Mouse (Mus musculus) embryonic facial prominence, embryonic 14.5 days (tissue): ENCODE measurements around the gene Ddx55. TPM values are rescaled to one million over a fixed set of nuclear protein-coding genes. Genes with fewer than 3 reads are reported as not detected.
"Not testable (repeated sequence)": the region's sequence is repeated elsewhere in the genome, so short reads cannot be mapped to it uniquely, and the experiment has no call there.

Experiments
- ATAC-seq: fragments of 200-750 bp; cut with Nextera tagmentation; 2 replicates; pipeline ENCODE4 v1.8.0; 2017; ENCODE audit warnings: low read depth, moderate number of reproducible peaks, moderate TSS enrichment
- DNase-seq: peaks from one replicate; pipeline ENCODE4 v3.0.0-alpha.2; 2015; ENCODE audit warnings: low spot score
- H3K27ac ChIP-seq: fragments of 300-500 bp; sonication (generic); replicated peaks from 2 replicates; pipeline ENCODE4 v1.5.1; 2014; ENCODE audit warnings: low read depth, mild to moderate bottlenecking, low read length, moderate library complexity
- H3K27me3 ChIP-seq: fragments of 300-500 bp; sonication (generic); replicated peaks from 2 replicates; pipeline ENCODE4 v1.6.1; 2014; ENCODE audit warnings: low read length; ENCODE audit not compliant: control insufficient read depth, insufficient read depth
- H3K36me3 ChIP-seq: fragments of 300-500 bp; sonication (generic); 2 replicates; pipeline ENCODE4 v1.6.1; 2014; ENCODE audit warnings: low read length, mixed read lengths; ENCODE audit not compliant: control insufficient read depth, insufficient read depth
- H3K4me1 ChIP-seq: fragments of 300-500 bp; sonication (generic); 2 replicates; pipeline ENCODE4 v1.6.1; 2014; ENCODE audit warnings: antibody characterized with exemption, low read length; ENCODE audit not compliant: control insufficient read depth, insufficient read depth
- H3K4me2 ChIP-seq: fragments of 300-500 bp; sonication (generic); 2 replicates; pipeline ENCODE4 v1.6.1; 2014; ENCODE audit warnings: low read depth, mild to moderate bottlenecking, low read length, moderate library complexity, mixed read lengths
- H3K4me3 ChIP-seq: fragments of 300-500 bp; sonication (generic); 2 replicates; pipeline ENCODE4 v1.5.1; 2014; ENCODE audit warnings: low read depth, mild to moderate bottlenecking, low read length
- H3K9ac ChIP-seq: fragments of 300-500 bp; sonication (generic); 2 replicates; pipeline ENCODE4 v1.6.1; 2014; ENCODE audit warnings: low read depth, mild to moderate bottlenecking, low read length, moderate library complexity, mixed read lengths
- H3K9me3 ChIP-seq: fragments of 300-500 bp; sonication (generic); 2 replicates; pipeline ENCODE4 v1.6.1; 2016; ENCODE audit warnings: low read length; ENCODE audit not compliant: control insufficient read depth
- WGBS: fragments of 180-500 bp; shearing (Covaris S2); extraction: QIAGEN DNeasy Blood & Tissue Kit; methylation state at CpG from one replicate; pipeline ENCODE4 v1.1.7; 2014; 5-methylcytosine and 5-hydroxymethylcytosine counted together
- polyA plus RNA-seq: library from polyadenylated mRNA; unstranded; fragments of >200 nt; fragmentation: Nextera tagmentation; extraction: Ambion mirVana; gene quantifications from 2 replicates; pipeline ENCODE4 v1.2.1, GENCODE M21; 2014

The Ddx55 gene
- polyA plus RNA-seq, 1 experiment from 2014 or later, result 8.5 TPM

GRCm38 (mm10) chr5:124540905-124541601, 11.6 kb upstream of the Ddx55 start:
- no peaks in the 10 kb centered on the region for H3K27me3 ChIP-seq
- H3K27ac ChIP-seq, result peak overlapping the region; percentile 89
- peak overlapping the region; percentile 93 for H3K9ac ChIP-seq
- peaks cover 35% of the 10 kb centered on the region for H3K36me3 ChIP-seq
- no peaks in the 10 kb centered on the region for H3K9me3 ChIP-seq
- WGBS, result under 1% methylated on average over 29 of the region's 89 CpGs
- peak overlapping the region; percentile 85 for H3K4me3 ChIP-seq
- DNase-seq, result peak; percentile 41
- H3K4me2 ChIP-seq, result peak overlapping the region; percentile 80
- H3K4me1 ChIP-seq, result peaks cover 5% of the 10 kb centered on the region; the same call in 1 of the 2 replicates
- peak; percentile 69 for ATAC-seq

GRCm38 (mm10) chr5:124541602-124541973, 11.1 kb upstream of the Ddx55 start:
- Histone ChIP-seq H3K36me3 (peaks cover 41% of the 10 kb centered on the region), H3K4me1 (peaks cover 5% of the 10 kb centered on the region; the same call in 1 of the 2 replicates), H3K27ac (peak overlapping the region; percentile 89), H3K27me3 (no peaks in the 10 kb centered on the region), H3K4me3 (peak overlapping the region; percentile 85), H3K4me2 (peak overlapping the region; percentile 80), H3K9ac (peak overlapping the region; percentile 93), H3K9me3 (no peaks in the 10 kb centered on the region)
- ATAC-seq, result no peak
- DNase-seq, result no peak
- 11% methylated on average over 8 of the region's 8 CpGs for WGBS

GRCm38 (mm10) chr5:124550737-124551136, 1.9 kb upstream of the Ddx55 start:
- not testable (repeated sequence) for H3K4me1 ChIP-seq, H3K27me3 ChIP-seq, H3K9me3 ChIP-seq, H3K4me2 ChIP-seq, H3K27ac ChIP-seq, H3K4me3 ChIP-seq, DNase-seq, H3K9ac ChIP-seq, ATAC-seq
- H3K36me3 ChIP-seq, result peaks cover 44% of the 10 kb centered on the region
- WGBS, result 78% methylated on average over 3 of the region's 4 CpGs

GRCm38 (mm10) chr5:124551349-124552093, 1.1 kb upstream of the Ddx55 start:
- Histone ChIP-seq H3K4me3 (peak overlapping the region; percentile 75), H3K36me3 (peaks cover 42% of the 10 kb centered on the region), H3K27ac (peak overlapping the region; percentile 83), H3K4me2 (peak overlapping the region; percentile 85), H3K9ac (peak overlapping the region; percentile 75)
- H3K27me3 ChIP-seq, DNase-seq, H3K4me1 ChIP-seq, H3K9me3 ChIP-seq, ATAC-seq: not testable (repeated sequence)
- WGBS, result 25% methylated on average over 5 of the region's 5 CpGs

GRCm38 (mm10) chr5:124552094-124552472, 581 bp upstream of the Ddx55 start:
- Histone ChIP-seq H3K4me2 (peak overlapping the region; percentile 85), H3K4me3 (peak overlapping the region; percentile 75), H3K27me3 (no peaks in the 10 kb centered on the region), H3K36me3 (peaks cover 42% of the 10 kb centered on the region), H3K4me1 (peaks cover 8% of the 10 kb centered on the region; the same call in 1 of the 2 replicates), H3K9me3 (no peaks in the 10 kb centered on the region), H3K9ac (peak overlapping the region; percentile 75), H3K27ac (peak overlapping the region; percentile 83)
- 6% methylated on average over 9 of the region's 9 CpGs for WGBS
- ATAC-seq (no peak), DNase-seq (no peak)

- peaks cover 8% of the 10 kb centered on the region; the same call in 1 of the 2 replicates for H3K4me1 ChIP-seq
- H3K4me2 ChIP-seq, result peak overlapping the region; percentile 85
- H3K27me3 ChIP-seq, result no peaks in the 10 kb centered on the region
- H3K4me3 ChIP-seq, result peak overlapping the region; percentile 75
- no peak overlapping the region for H3K9ac ChIP-seq
- 45% methylated on average over 6 of the region's 6 CpGs for WGBS
- ATAC-seq (no peak), DNase-seq (no peak)
- no peak overlapping the region for H3K27ac ChIP-seq
- H3K9me3 ChIP-seq, result no peaks in the 10 kb centered on the region
- peaks cover 41% of the 10 kb centered on the region for H3K36me3 ChIP-seq
Observed at GRCm38 (mm10) chr5:124553607-124554006, 943 bp downstream of the Ddx55 start.

GRCm38 (mm10) chr5:124555145-124555544, 2.5 kb downstream of the Ddx55 start:
- H3K27me3 ChIP-seq, result no peaks in the 10 kb centered on the region
- no peak overlapping the region for H3K9ac ChIP-seq
- H3K9me3 ChIP-seq, result no peaks in the 10 kb centered on the region
- no peak overlapping the region for H3K4me3 ChIP-seq
- no peak overlapping the region for H3K4me2 ChIP-seq
- DNase-seq (peak; percentile 22), ATAC-seq (no peak)
- peaks cover 53% of the 10 kb centered on the region for H3K36me3 ChIP-seq
- 80% methylated on average over 1 of the region's 1 CpGs for WGBS
- H3K27ac ChIP-seq, result no peak overlapping the region
- H3K4me1 ChIP-seq, result peaks cover 8% of the 10 kb centered on the region; the same call in 1 of the 2 replicates

- WGBS, result 84% methylated on average over 12 of the region's 12 CpGs
Observed at GRCm38 (mm10) chr5:124571068-124571467, 18.4 kb downstream of the Ddx55 start.

More at GRCm38 (mm10) chr5:124571068-124571467, 18.4 kb downstream of the Ddx55 start:
- Histone ChIP-seq H3K4me2 (no peak overlapping the region), H3K27ac (no peak overlapping the region), H3K4me3 (no peak overlapping the region), H3K9me3 (no peaks in the 10 kb centered on the region), H3K9ac (no peak overlapping the region), H3K4me1 (no peaks in the 10 kb centered on the region), H3K36me3 (peaks cover 99% of the 10 kb centered on the region), H3K27me3 (no peaks in the 10 kb centered on the region)
- ATAC-seq (no peak), DNase-seq (no peak)
